Mouse (Mus musculus) forebrain, embryonic 10.5 days (tissue): ENCODE results near the gene Emg1. TPM values are rescaled to one million over a fixed set of nuclear protein-coding genes. Genes with fewer than 3 reads are reported as not detected.
A peak's percentile ranks its signal among the peaks of the same experiment; 100 is the strongest.

Source experiments
- DNase-seq: peaks from one replicate; pipeline ENCODE4 v3.0.0-alpha.2; 2017; ENCODE audit warnings: low spot score; ENCODE audit errors: extremely low spot score
- H3K27ac ChIP-seq: fragments of 300-500 bp; sonication (generic); 2 replicates; pipeline ENCODE4 v1.5.1; 2016; ENCODE audit warnings: mild to moderate bottlenecking
- H3K27me3 ChIP-seq: fragments of 300-500 bp; sonication (generic); 2 replicates; pipeline ENCODE4 v1.6.1; 2016; ENCODE audit warnings: mild to moderate bottlenecking; ENCODE audit not compliant: poor library complexity, severe bottlenecking
- H3K36me3 ChIP-seq: fragments of 300-500 bp; sonication (generic); replicated peaks from 2 replicates; pipeline ENCODE4 v1.6.1; 2016; ENCODE audit warnings: mild to moderate bottlenecking, moderate library complexity
- H3K4me1 ChIP-seq: fragments of 300-500 bp; sonication (generic); 2 replicates; pipeline ENCODE4 v1.6.1; 2016
- H3K4me3 ChIP-seq: fragments of 300-500 bp; sonication (generic); 2 replicates; pipeline ENCODE4 v1.5.1; 2016; ENCODE audit warnings: mild to moderate bottlenecking, moderate library complexity
- H3K9me3 ChIP-seq: fragments of 300-500 bp; sonication (generic); 2 replicates; pipeline ENCODE4 v1.6.1; 2016; ENCODE audit warnings: mild to moderate bottlenecking, moderate library complexity
- WGBS: fragments of 180-500 bp; shearing (Covaris S2); methylation state at CpG from one replicate; pipeline ENCODE4 v1.1.7; 2016; 5-methylcytosine and 5-hydroxymethylcytosine counted together
- polyA plus RNA-seq: library from polyadenylated mRNA; unstranded; fragments of >200 nt; fragmentation: Nextera tagmentation; extraction: Ambion mirVana; gene quantifications from 2 replicates; pipeline ENCODE4 v1.2.1, GENCODE M21; 2016

The Emg1 gene
- polyA plus RNA-seq, 1 experiment from 2014 or later, result 270 TPM

DNA sequence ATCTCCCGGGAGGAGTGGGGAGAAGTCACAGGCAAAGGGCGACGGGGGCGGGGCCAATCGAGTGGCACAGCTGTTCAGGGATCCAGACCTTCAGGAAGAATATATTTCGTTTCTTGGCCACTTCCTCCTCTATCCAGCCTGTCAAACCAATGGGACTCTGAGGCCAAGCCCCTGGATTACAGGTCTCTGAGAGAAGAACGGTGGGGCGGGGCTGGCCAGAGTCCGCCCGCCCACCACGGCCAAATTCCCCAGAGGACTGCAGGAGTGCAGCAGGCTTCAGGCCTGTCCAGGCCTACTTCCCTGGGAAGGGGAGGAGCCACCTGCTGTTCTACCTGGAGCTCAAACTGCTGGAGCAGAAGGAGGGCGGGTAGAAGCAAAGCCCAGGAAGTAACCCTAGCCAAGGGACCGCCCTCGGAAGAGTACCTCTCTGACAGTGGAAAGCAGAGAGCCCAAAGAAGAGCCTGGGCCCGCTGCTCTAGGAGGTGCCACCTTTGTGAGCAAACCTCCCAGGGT, 26.6 kb upstream of the Emg1 start, which contains the start of gene Ptpn6:
Gene Ptpn6 (minus strand): TSS at position 204 of the 513 bp plus-strand sequence.
- 28% methylated on average over 15 of the region's 15 CpGs for WGBS
- peaks cover 25% of the 10 kb centered on the region for H3K36me3 ChIP-seq
- no peak for DNase-seq
- H3K9me3 ChIP-seq, result no peaks in the 10 kb centered on the region
- peak within 1 kb of the TSS; percentile 16 for H3K4me3 ChIP-seq
- peaks cover 56% of the 10 kb centered on the region for H3K4me1 ChIP-seq
- H3K27ac ChIP-seq, result peak within 1 kb of the TSS; percentile 44; the same call in 1 of the 2 replicates
- no peaks in the 10 kb centered on the region for H3K27me3 ChIP-seq

DNA sequence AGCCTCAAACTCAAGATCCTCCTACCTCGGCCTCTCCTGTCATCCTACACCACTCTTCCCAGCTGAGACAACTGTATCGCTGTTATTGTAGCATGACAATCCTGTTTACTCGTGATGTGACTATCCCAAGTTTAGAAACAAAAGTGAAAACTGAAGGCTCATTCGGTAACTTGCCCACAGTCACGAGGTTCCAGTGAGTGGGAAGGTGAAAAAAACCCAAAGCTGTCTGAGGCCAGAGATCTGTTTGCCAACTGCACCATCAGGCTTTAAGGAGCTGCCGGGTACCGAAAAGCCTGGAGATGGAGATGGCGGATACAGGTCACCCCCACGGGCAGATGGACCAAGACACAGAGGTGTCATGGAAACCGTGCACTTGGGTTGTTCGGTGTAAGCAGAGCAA, 25.1 kb upstream of the Emg1 start:
- Histone ChIP-seq H3K27ac (no peak overlapping the region), H3K36me3 (peaks cover 14% of the 10 kb centered on the region; the same call in 1 of the 2 replicates), H3K4me1 (peaks cover 54% of the 10 kb centered on the region), H3K27me3 (no peaks in the 10 kb centered on the region), H3K9me3 (no peaks in the 10 kb centered on the region), H3K4me3 (no peak overlapping the region)
- DNase-seq, result no peak
- WGBS, result 92% methylated on average over 11 of the region's 11 CpGs

- DNase-seq, result no peak
- Histone ChIP-seq H3K27ac (no peak overlapping the region), H3K9me3 (no peaks in the 10 kb centered on the region), H3K4me3 (no peak overlapping the region), H3K36me3 (peaks cover 14% of the 10 kb centered on the region; the same call in 1 of the 2 replicates), H3K4me1 (peaks cover 33% of the 10 kb centered on the region), H3K27me3 (no peaks in the 10 kb centered on the region)
- WGBS, result 92% methylated on average over 3 of the region's 3 CpGs
Measured at GRCm38 (mm10) chr6:124734417-124734816, 22.4 kb upstream of the Emg1 start.

DNA sequence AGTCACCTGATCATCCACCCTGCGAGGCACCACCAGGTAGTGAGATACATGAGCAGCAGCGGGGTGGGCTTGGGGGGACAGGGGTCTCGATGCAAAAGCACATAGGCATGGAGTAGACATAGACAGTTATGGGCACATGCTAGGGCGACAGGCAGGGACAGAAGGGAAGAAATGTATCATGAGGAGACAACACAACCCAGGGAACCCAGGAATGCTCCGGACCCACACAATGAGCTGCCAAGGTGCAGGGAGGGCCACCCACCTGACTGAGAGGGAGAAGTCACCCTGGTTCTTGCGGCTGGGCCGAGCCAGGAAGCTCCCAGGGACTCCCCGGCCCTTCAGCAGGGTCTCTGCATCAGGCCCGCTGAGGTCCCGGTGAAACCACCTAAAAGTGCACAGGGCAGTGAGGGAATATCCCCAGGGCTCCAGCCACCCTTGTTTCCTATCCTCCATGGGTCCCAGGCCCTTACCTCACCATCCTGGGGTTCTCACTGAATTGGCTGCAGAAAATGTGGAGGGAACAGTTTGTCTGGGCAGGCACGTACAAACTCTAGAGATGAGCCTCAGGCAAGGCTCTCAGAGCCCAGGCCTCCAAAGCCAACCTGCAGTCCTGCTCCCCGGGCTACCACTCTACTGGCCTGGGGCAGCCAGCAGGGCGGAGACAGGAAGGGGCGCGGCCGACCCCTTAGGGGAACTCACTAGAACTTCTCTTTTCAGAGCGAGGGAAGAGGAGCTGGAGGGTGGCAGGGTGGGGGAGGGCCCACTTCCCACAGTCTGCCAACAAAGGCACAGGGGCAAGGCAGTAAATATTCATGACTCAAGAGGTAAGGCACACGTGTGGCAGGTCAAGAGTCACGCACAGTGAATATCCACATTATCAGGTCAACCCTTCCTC, 20.7 kb upstream of the Emg1 start:
- Histone ChIP-seq H3K36me3 (no peaks in the 10 kb centered on the region), H3K4me1 (peaks cover 20% of the 10 kb centered on the region), H3K9me3 (no peaks in the 10 kb centered on the region), H3K27ac (peak overlapping the region; percentile 45), H3K27me3 (no peaks in the 10 kb centered on the region), H3K4me3 (no peak overlapping the region)
- WGBS, result 51% methylated on average over 19 of the region's 19 CpGs
- DNase-seq, result no peak

DNA sequence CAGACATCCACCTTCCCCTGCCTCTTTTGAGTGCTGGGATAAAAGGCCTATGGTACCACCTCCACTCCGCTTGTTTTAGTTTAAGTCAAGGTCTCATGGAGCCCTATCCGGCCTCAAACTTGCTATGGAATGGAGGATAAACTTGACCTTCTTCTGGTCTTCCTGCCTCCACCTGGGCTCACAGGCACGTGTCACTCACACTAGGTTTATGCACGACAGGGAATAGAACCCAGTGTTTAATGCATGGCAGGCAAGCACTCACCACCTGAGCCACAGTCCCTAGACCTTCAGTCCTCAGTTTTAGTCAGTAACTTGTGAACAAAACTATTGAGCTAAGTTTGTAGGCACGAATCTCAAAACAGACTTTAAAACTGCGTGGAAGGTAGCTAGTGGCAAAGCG, 19.1 kb upstream of the Emg1 start:
- peaks cover 15% of the 10 kb centered on the region for H3K4me1 ChIP-seq
- no peaks in the 10 kb centered on the region for H3K36me3 ChIP-seq
- DNase-seq, result no peak
- H3K4me3 ChIP-seq, result no peak overlapping the region
- WGBS, result 88% methylated on average over 7 of the region's 7 CpGs
- H3K27me3 ChIP-seq, result no peaks in the 10 kb centered on the region
- no peak overlapping the region for H3K27ac ChIP-seq
- no peaks in the 10 kb centered on the region for H3K9me3 ChIP-seq

- H3K27ac ChIP-seq, result no peak overlapping the region
- WGBS, result 88% methylated on average over 8 of the region's 8 CpGs
- no peak for DNase-seq
- H3K27me3 ChIP-seq, result no peaks in the 10 kb centered on the region
- H3K4me1 ChIP-seq, result peaks cover 15% of the 10 kb centered on the region
- no peak overlapping the region for H3K4me3 ChIP-seq
- no peaks in the 10 kb centered on the region for H3K36me3 ChIP-seq
- H3K9me3 ChIP-seq, result no peaks in the 10 kb centered on the region
Measured at GRCm38 (mm10) chr6:124729850-124730705, 18.1 kb upstream of the Emg1 start.

DNA sequence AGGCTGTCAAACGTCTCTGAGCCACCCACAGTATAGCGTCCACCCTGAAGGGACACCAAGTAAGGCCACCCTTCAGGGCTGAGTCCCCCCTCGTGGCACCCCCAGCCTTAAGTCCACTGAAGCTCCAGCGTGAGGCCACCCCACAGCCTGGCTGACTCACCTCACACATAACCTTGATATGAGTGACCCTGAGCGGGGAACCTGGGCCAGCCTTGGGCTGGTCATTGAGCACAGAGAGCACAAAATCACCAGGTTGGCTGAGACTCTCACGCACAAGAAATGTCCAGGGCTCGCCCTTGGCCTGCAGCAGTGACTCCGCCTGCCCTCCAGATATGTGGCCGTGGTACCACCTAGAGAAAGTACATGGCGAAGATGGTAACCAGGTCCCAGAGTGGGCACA, 16.6 kb upstream of the Emg1 start:
- 91% methylated on average over 10 of the region's 10 CpGs for WGBS
- no peaks in the 10 kb centered on the region for H3K9me3 ChIP-seq
- no peak overlapping the region for H3K4me3 ChIP-seq
- no peaks in the 10 kb centered on the region for H3K27me3 ChIP-seq
- no peaks in the 10 kb centered on the region for H3K36me3 ChIP-seq
- H3K4me1 ChIP-seq, result peaks cover 15% of the 10 kb centered on the region
- H3K27ac ChIP-seq, result no peak overlapping the region
- DNase-seq, result no peak

GRCm38 (mm10) chr6:124724472-124724871, 12.5 kb upstream of the Emg1 start:
- 92% methylated on average over 10 of the region's 10 CpGs for WGBS

GRCm38 (mm10) chr6:124723541-124723940, 11.6 kb upstream of the Emg1 start:
- H3K9me3 ChIP-seq, result no peaks in the 10 kb centered on the region
- WGBS, result 82% methylated on average over 8 of the region's 8 CpGs
- peaks cover 35% of the 10 kb centered on the region for H3K4me1 ChIP-seq

More at GRCm38 (mm10) chr6:124724472-124724871, 12.5 kb upstream of the Emg1 start:
- peaks cover 26% of the 10 kb centered on the region for H3K4me1 ChIP-seq
- H3K27ac ChIP-seq, result no peak overlapping the region
- H3K4me3 ChIP-seq, result no peak overlapping the region
- H3K27me3 ChIP-seq, result no peaks in the 10 kb centered on the region
- H3K36me3 ChIP-seq, result no peaks in the 10 kb centered on the region
- no peaks in the 10 kb centered on the region for H3K9me3 ChIP-seq
- DNase-seq, result no peak

GRCm38 (mm10) chr6:124722876-124723473, 11.0 kb upstream of the Emg1 start:
- WGBS, result 84% methylated on average over 6 of the region's 6 CpGs
- no peak overlapping the region for H3K27ac ChIP-seq
- H3K27me3 ChIP-seq, result no peaks in the 10 kb centered on the region
- H3K9me3 ChIP-seq, result no peaks in the 10 kb centered on the region
- peaks cover 4% of the 10 kb centered on the region for H3K36me3 ChIP-seq
- no peak for DNase-seq
- peaks cover 33% of the 10 kb centered on the region for H3K4me1 ChIP-seq
- H3K4me3 ChIP-seq, result no peak overlapping the region

More at GRCm38 (mm10) chr6:124723541-124723940, 11.6 kb upstream of the Emg1 start:
- H3K27ac ChIP-seq, result no peak overlapping the region
- no peak overlapping the region for H3K4me3 ChIP-seq
- no peaks in the 10 kb centered on the region for H3K27me3 ChIP-seq
- no peaks in the 10 kb centered on the region for H3K36me3 ChIP-seq
- DNase-seq, result no peak

DNA sequence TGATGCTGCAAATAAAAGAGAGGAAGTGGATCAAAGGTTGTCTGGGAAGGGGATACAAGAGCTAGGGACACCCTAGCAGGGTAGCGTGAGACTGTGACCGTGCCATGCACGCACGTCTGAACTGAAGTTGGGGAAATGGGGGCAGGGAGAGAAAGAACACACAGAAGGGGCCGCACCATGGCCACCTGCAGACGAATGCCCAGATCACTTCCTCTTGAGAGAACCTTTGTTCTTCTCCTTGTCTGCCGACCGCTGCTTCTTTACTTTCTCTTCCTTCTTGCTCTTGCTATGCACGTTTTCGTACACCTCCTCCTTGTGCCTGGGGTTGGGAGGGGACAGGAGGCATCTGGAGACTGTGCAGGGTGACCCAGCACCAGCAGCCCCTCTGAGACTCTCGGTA, 8.9 kb upstream of the Emg1 start:
- Histone ChIP-seq H3K4me3 (no peak overlapping the region), H3K27me3 (no peaks in the 10 kb centered on the region), H3K36me3 (peaks cover 25% of the 10 kb centered on the region), H3K4me1 (peaks cover 30% of the 10 kb centered on the region), H3K27ac (peak overlapping the region; percentile 56), H3K9me3 (no peaks in the 10 kb centered on the region)
- no peak for DNase-seq
- WGBS, result 72% methylated on average over 11 of the region's 11 CpGs

- no peaks in the 10 kb centered on the region for H3K27me3 ChIP-seq
- H3K4me3 ChIP-seq, result peak overlapping the region; percentile 23
- peaks cover 39% of the 10 kb centered on the region for H3K36me3 ChIP-seq
- no peaks in the 10 kb centered on the region for H3K9me3 ChIP-seq
- peak overlapping the region; percentile 67; the same call in 1 of the 2 replicates for H3K27ac ChIP-seq
- no peak for DNase-seq
- peaks cover 30% of the 10 kb centered on the region for H3K4me1 ChIP-seq
- 73% methylated on average over 7 of the region's 7 CpGs for WGBS
Measured at GRCm38 (mm10) chr6:124719354-124719978, 7.5 kb upstream of the Emg1 start.
